Comparison of ENCODE assay signal across 24 mouse cellular contexts in genomic region chr19:58120661-58121060, GRCm38 (mm10).
"Had no signal": no experiment of that assay in that cellular context is flagged by ENCODE, and none has a peak within 500 bp of the region (broad histone marks: within the 10 kb centered on the region; RNA-seq: fewer than 3 reads in every experiment).

No protein-coding gene starts in this region.

- H3K4me2 ChIP-seq: heart, embryonic 15.5 days; hindbrain, embryonic 12.5 days; hindbrain, embryonic 15.5 days; liver, embryonic 12.5 days had no signal

- H3K27ac ChIP-seq: gastrocnemius, adult 2 months; heart, embryonic 15.5 days; hindbrain, embryonic 15.5 days; hindbrain, postnatal 0 days; kidney, postnatal 0 days; liver, embryonic 12.5 days; liver, embryonic 14.5 days had no signal

- H3K9ac ChIP-seq: heart, embryonic 13.5 days; heart, embryonic 15.5 days; hindbrain, embryonic 12.5 days; hindbrain, embryonic 15.5 days; kidney, embryonic 15.5 days; limb, embryonic 13.5 days; limb, embryonic 15.5 days; liver, embryonic 12.5 days; liver, embryonic 14.5 days had no signal

- H3K27me3 ChIP-seq: heart, embryonic 13.5 days; heart, embryonic 15.5 days; hindbrain, embryonic 12.5 days; hindbrain, embryonic 15.5 days; kidney, embryonic 15.5 days; liver, embryonic 12.5 days had no signal

- H3K4me1 ChIP-seq: liver, embryonic 12.5 days had no signal

- H3K4me3 ChIP-seq: gastrocnemius, adult 2 months; heart, embryonic 13.5 days; heart, embryonic 15.5 days; hindbrain, embryonic 12.5 days; hindbrain, embryonic 15.5 days; kidney, embryonic 15.5 days; limb, embryonic 13.5 days; limb, embryonic 15.5 days; liver, embryonic 12.5 days had no signal

- DNase-seq: gastrocnemius, adult 2 months; gastrocnemius, postnatal 10 days; gastrocnemius, postnatal 25 days; heart, adult 18-20 months; heart, postnatal 14 days; heart, postnatal 36 days; kidney, adult 11 months; kidney, adult 2 months; kidney, adult 9 months; kidney, postnatal 36 days; layer of hippocampus, adult 9-11 months; layer of hippocampus, postnatal 36 days; left cerebral cortex, postnatal 4 days had no signal

- H3K9me3 ChIP-seq: heart, embryonic 13.5 days; heart, embryonic 15.5 days; hindbrain, embryonic 12.5 days; hindbrain, embryonic 15.5 days; kidney, embryonic 15.5 days; limb, embryonic 13.5 days; limb, embryonic 15.5 days; liver, embryonic 12.5 days had no signal

- ATAC-seq: hindbrain, postnatal 0 days; liver, embryonic 12.5 days had no signal

- H3K36me3 ChIP-seq: heart, embryonic 13.5 days; heart, embryonic 15.5 days; hindbrain, embryonic 12.5 days; hindbrain, embryonic 15.5 days; kidney, embryonic 15.5 days; limb, embryonic 15.5 days; liver, embryonic 12.5 days had no signal
